ENCODE assay signal across 8 mouse cellular contexts in the genomic region with DNA sequence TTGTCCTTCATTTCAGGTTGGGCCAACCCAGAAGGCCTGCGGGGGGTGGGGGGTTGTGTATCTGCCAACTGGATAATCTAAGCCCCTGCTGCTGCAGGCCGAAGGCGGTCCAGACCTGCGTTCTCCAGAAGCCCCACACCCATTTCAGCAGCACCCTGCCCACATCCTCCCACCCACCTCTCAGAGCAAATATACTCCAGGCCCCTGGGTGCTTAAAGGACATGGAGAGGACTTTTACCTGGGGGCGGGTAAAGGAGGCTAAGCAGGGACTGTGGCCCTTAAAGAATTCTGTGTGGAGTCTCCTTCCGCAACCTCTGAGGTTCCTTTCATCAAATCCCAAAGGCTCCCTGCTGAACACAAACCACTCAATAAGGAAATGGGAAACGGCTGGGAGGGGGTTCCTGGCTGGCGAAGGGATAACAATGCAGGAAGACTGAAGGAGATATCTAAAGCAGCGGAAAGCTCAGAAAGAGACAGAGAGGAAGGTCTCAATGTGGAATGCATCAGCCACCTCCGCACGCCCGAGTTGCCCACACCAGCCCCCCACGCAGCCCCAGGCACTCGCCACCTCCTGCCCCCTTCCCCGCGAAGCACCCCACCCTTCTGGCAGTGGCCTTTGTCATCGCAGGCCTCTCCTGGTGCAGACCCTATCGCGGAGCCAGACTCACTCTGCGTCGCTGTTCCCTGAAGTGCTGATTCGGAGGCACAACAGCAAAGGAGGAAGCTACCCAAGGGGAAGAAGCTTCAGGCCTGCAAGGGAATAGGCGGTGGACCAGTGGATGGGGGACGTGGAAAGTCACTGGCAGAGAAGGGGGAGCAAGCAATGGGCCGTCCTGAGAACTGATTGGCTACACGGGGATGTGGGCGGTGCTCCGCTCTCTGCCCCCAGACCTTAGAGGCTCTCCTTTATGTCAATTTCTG. TPM values are rescaled to one million over a fixed set of nuclear protein-coding genes. Genes with fewer than 3 reads are reported as not detected.
DNase-seq lines count a peak whose midpoint lies in the region; ATAC-seq and TF ChIP-seq lines count a peak whose summit lies in the region.

TSS of gene Tcaf1 (minus strand) at position 798 of the 921 bp plus-strand sequence.

- DNase-seq in spleen, adult 2 months (ENCODE audit: low read depth in 1 of 2, low spot score in 2 of 2) = peak in 1 of 2 experiments; percentile 3
- DNase-seq in spleen, postnatal 36 days (ENCODE audit: low spot score in 2 of 2) = no peak
- DNase-seq in forebrain, embryonic 14.5 days (ENCODE audit: low spot score) = peak; percentile 95
- peak; percentile 76 to 85 for DNase-seq in kidney, postnatal 25 days
- peak; percentile 48 for DNase-seq in liver, embryonic 11.5 days (ENCODE audit: low spot score)
- DNase-seq in urinary bladder, postnatal 10 days (ENCODE audit: low spot score) = peak; percentile 41

- H3K4me3 ChIP-seq in spleen, adult 2 months (ENCODE audit: extremely low read depth, insufficient read depth, insufficient read length) = peak within 1 kb of the TSS; percentile 47
- H3K4me3 ChIP-seq in forebrain, embryonic 14.5 days (ENCODE audit: low read depth, low read length) = peak within 1 kb of the TSS; percentile 73
- H3K4me3 ChIP-seq in heart, embryonic 16.5 days (ENCODE audit: low read length) = peak within 1 kb of the TSS; percentile 87
- peak within 1 kb of the TSS; percentile 46 for H3K4me3 ChIP-seq in liver, embryonic 11.5 days (ENCODE audit: low read depth, low read length)
- peak within 1 kb of the TSS; percentile 84 for H3K4me3 ChIP-seq in neural tube, embryonic 13.5 days

- no peaks in the 10 kb centered on the region for H3K36me3 ChIP-seq in spleen, adult 2 months (ENCODE audit: control insufficient read depth, insufficient read depth, low read length)
- H3K36me3 ChIP-seq in forebrain, embryonic 14.5 days (ENCODE audit: control insufficient read depth, insufficient read depth, low read length) = no peaks in the 10 kb centered on the region
- H3K36me3 ChIP-seq in heart, embryonic 16.5 days (ENCODE audit: control insufficient read depth, insufficient read depth) = no peaks in the 10 kb centered on the region
- no peaks in the 10 kb centered on the region for H3K36me3 ChIP-seq in liver, embryonic 11.5 days (ENCODE audit: control insufficient read depth, insufficient read depth, low read length)
- no peaks in the 10 kb centered on the region for H3K36me3 ChIP-seq in neural tube, embryonic 13.5 days

- WGBS in spleen, adult 2 months = 31% methylated on average over 28 of the region's 28 CpGs
- WGBS in forebrain, embryonic 14.5 days = under 1% methylated on average over 28 of the region's 28 CpGs
- 3% methylated on average over 28 of the region's 28 CpGs for WGBS in heart, embryonic 16.5 days
- 10% methylated on average over 28 of the region's 28 CpGs for WGBS in liver, embryonic 11.5 days
- under 1% methylated on average over 28 of the region's 28 CpGs for WGBS in neural tube, embryonic 13.5 days

- H3K4me1 ChIP-seq in spleen, adult 2 months (ENCODE audit: control insufficient read depth, insufficient read depth, insufficient read length) = no peaks in the 10 kb centered on the region
- H3K4me1 ChIP-seq in forebrain, embryonic 14.5 days (ENCODE audit: control insufficient read depth, insufficient read depth, low read length) = peaks cover 16% of the 10 kb centered on the region
- H3K4me1 ChIP-seq in heart, embryonic 16.5 days (ENCODE audit: control insufficient read depth, insufficient read depth, low read length) = peaks cover 7% of the 10 kb centered on the region
- H3K4me1 ChIP-seq in liver, embryonic 11.5 days (replicated peaks; ENCODE audit: control insufficient read depth, insufficient read depth, low read length) = no peaks in the 10 kb centered on the region
- peaks cover 29% of the 10 kb centered on the region for H3K4me1 ChIP-seq in neural tube, embryonic 13.5 days (replicated peaks)

- H3K27ac ChIP-seq in spleen, adult 2 months (ENCODE audit: insufficient read depth, low read length) = no peak within 1 kb of the TSS
- peak within 1 kb of the TSS; percentile 98 for H3K27ac ChIP-seq in forebrain, embryonic 14.5 days (ENCODE audit: low read depth, low read length)
- H3K27ac ChIP-seq in heart, embryonic 16.5 days (ENCODE audit: low read length) = peak within 1 kb of the TSS; percentile 81
- 0 out of 2 replicates have a peak within 1 kb of the TSS, but pooled peaks have one; percentile 50 for H3K27ac ChIP-seq in liver, embryonic 11.5 days (ENCODE audit: low read depth, low read length)
- peak within 1 kb of the TSS; percentile 98 for H3K27ac ChIP-seq in neural tube, embryonic 13.5 days (replicated peaks)

- peak within 1 kb of the TSS; percentile 67 for H3K4me2 ChIP-seq in forebrain, embryonic 14.5 days (ENCODE audit: low read length)
- peak within 1 kb of the TSS; percentile 80 for H3K4me2 ChIP-seq in heart, embryonic 16.5 days (ENCODE audit: low read depth, low read length)
- H3K4me2 ChIP-seq in liver, embryonic 11.5 days = peak within 1 kb of the TSS; percentile 59
- peak within 1 kb of the TSS; percentile 73 for H3K4me2 ChIP-seq in neural tube, embryonic 13.5 days

- TF ChIP-seq CTCF in spleen, adult 2 months (IDR thresholded peaks at IDR 0.05; ENCODE audit: extremely low read depth, insufficient read depth, insufficient read length, insufficient replicate concordance) = no peak

- no peak for TF ChIP-seq POLR2A in spleen, adult 2 months (IDR thresholded peaks at IDR 0.05; ENCODE audit: low read depth, low read length)

- no peaks in the 10 kb centered on the region for H3K27me3 ChIP-seq in spleen, adult 2 months (ENCODE audit: control insufficient read depth, insufficient read depth, low read length)
- no peaks in the 10 kb centered on the region for H3K27me3 ChIP-seq in forebrain, embryonic 14.5 days (replicated peaks; ENCODE audit: control insufficient read depth, insufficient read depth, low read length)
- no peaks in the 10 kb centered on the region for H3K27me3 ChIP-seq in heart, embryonic 16.5 days (ENCODE audit: control insufficient read depth, insufficient read depth, low read length)
- H3K27me3 ChIP-seq in liver, embryonic 11.5 days (replicated peaks; ENCODE audit: control insufficient read depth, insufficient read depth, low read length) = no peaks in the 10 kb centered on the region
- H3K27me3 ChIP-seq in neural tube, embryonic 13.5 days = no peaks in the 10 kb centered on the region

- peak within 1 kb of the TSS; percentile 94 for H3K9ac ChIP-seq in forebrain, embryonic 14.5 days (ENCODE audit: low read length)
- H3K9ac ChIP-seq in heart, embryonic 16.5 days (ENCODE audit: low read length) = peak within 1 kb of the TSS; percentile 90
- peak within 1 kb of the TSS; percentile 43 for H3K9ac ChIP-seq in liver, embryonic 11.5 days (ENCODE audit: low read depth, low read length)
- H3K9ac ChIP-seq in neural tube, embryonic 13.5 days = peak within 1 kb of the TSS; percentile 96

- no peaks in the 10 kb centered on the region for H3K9me3 ChIP-seq in forebrain, embryonic 14.5 days (replicated peaks; ENCODE audit: control insufficient read depth, low read length)
- H3K9me3 ChIP-seq in heart, embryonic 16.5 days (replicated peaks; ENCODE audit: control insufficient read depth, low read length) = no peaks in the 10 kb centered on the region
- H3K9me3 ChIP-seq in liver, embryonic 11.5 days (ENCODE audit: control insufficient read depth, low read length) = no peaks in the 10 kb centered on the region
- no peaks in the 10 kb centered on the region for H3K9me3 ChIP-seq in neural tube, embryonic 13.5 days

- peak; percentile 100 for ATAC-seq in forebrain, embryonic 14.5 days
- peak; percentile 98 for ATAC-seq in heart, embryonic 16.5 days (replicated peaks; ENCODE audit: extremely low read depth, insufficient read depth, low FRiP score)
- peak; percentile 89 for ATAC-seq in liver, embryonic 11.5 days (replicated peaks; ENCODE audit: low FRiP score)
- ATAC-seq in neural tube, embryonic 13.5 days (ENCODE audit: low read depth) = peak; percentile 100

RNA-seq across cellular contexts. Expression of gene Tcaf1, which starts in this region (rescaled TPM):
- 2.5 and 2.9 TPM in 2 replicates for polyA plus RNA-seq in spleen, adult 2 months (2012; rRNA removed)
- polyA plus RNA-seq in forebrain, embryonic 14.5 days (2014; fragmentation: Nextera tagmentation; extraction: Ambion mirVana) = 176 and 209 TPM in 2 replicates
- 39.1 and 45.1 TPM in 2 replicates for polyA plus RNA-seq in heart, embryonic 16.5 days (2015; fragmentation: Nextera tagmentation; extraction: Ambion mirVana)
- polyA plus RNA-seq in liver, embryonic 11.5 days (2014; fragmentation: Nextera tagmentation; extraction: Ambion mirVana) = 23.3 and 26.2 TPM in 2 replicates
- 203 and 209 TPM in 2 replicates for polyA plus RNA-seq in neural tube, embryonic 13.5 days (2015; fragmentation: Nextera tagmentation; extraction: Ambion mirVana)

Comparison
In these comparisons a context has a peak if more than half of its experiments do, and no peak if none do; other contexts are left out.
1. DNase-seq: peak in forebrain, embryonic 14.5 days (single experiment), kidney, postnatal 25 days (2 of 2), liver, embryonic 11.5 days (single experiment) and urinary bladder, postnatal 10 days (single experiment); none in spleen, postnatal 36 days (0 of 2).
2. H3K9ac ChIP-seq: peak in every context shown above with its lines; median percentile 96 in neural tube, embryonic 13.5 days; 94 in forebrain, embryonic 14.5 days; 90 in heart, embryonic 16.5 days; 43 in liver, embryonic 11.5 days.
3. Peak in every context shown above with its lines, with median percentiles within 50 percentile points of each other: H3K4me3 ChIP-seq, ATAC-seq and H3K4me2 ChIP-seq.